Mouse (Mus musculus) limb, embryonic 11.5 days (tissue): ENCODE measurements at regions not wholly inside any gene's neighbourhood (a gene's known extent, or its start where the extent isn't known, plus 50 kb on each side); places are given as distances from the start of the nearest gene placed in this dataset.

Source experiments
- ATAC-seq: fragments of 200-750 bp; cut with Nextera tagmentation; 2 replicates; pipeline ENCODE4 v1.8.0; 2017; ENCODE audit warnings: low read depth; ENCODE audit not compliant: insufficient number of reproducible peaks, low FRiP score, low TSS enrichment
- DNase-seq: peaks from one replicate; pipeline ENCODE4 v3.0.0-alpha.2; 2015; ENCODE audit warnings: low spot score
- H3K27ac ChIP-seq: fragments of 300-500 bp; sonication (generic); replicated peaks from 2 replicates; pipeline ENCODE4 v1.5.1; 2014; ENCODE audit warnings: low read depth, mild to moderate bottlenecking, low read length
- H3K27me3 ChIP-seq: fragments of 300-500 bp; sonication (generic); 2 replicates; pipeline ENCODE4 v1.6.1; 2014; ENCODE audit warnings: mild to moderate bottlenecking, low read length, mixed read lengths; ENCODE audit not compliant: control insufficient read depth, insufficient read depth
- H3K36me3 ChIP-seq: fragments of 300-500 bp; sonication (generic); 2 replicates; pipeline ENCODE4 v1.6.1; 2014; ENCODE audit warnings: mild to moderate bottlenecking, low read length, moderate library complexity, mixed read lengths; ENCODE audit not compliant: control insufficient read depth, insufficient read depth
- H3K4me1 ChIP-seq: fragments of 300-500 bp; sonication (generic); 2 replicates; pipeline ENCODE4 v1.6.1; 2014; ENCODE audit warnings: low read length, mixed read lengths; ENCODE audit not compliant: control insufficient read depth, insufficient read depth
- H3K4me2 ChIP-seq: fragments of 300-500 bp; sonication (generic); 2 replicates; pipeline ENCODE4 v1.6.1; 2014; ENCODE audit warnings: low read depth, mild to moderate bottlenecking, moderate library complexity; ENCODE audit not compliant: severe bottlenecking
- H3K4me3 ChIP-seq: fragments of 300-500 bp; sonication (generic); 2 replicates; pipeline ENCODE4 v1.5.1; 2014; ENCODE audit warnings: low read depth, low read length
- H3K9ac ChIP-seq: fragments of 300-500 bp; sonication (generic); 2 replicates; pipeline ENCODE4 v1.6.1; 2014; ENCODE audit warnings: mild to moderate bottlenecking, low read length
- H3K9me3 ChIP-seq: fragments of 300-500 bp; sonication (generic); 2 replicates; pipeline ENCODE4 v1.6.1; 2016; ENCODE audit warnings: low read length; ENCODE audit not compliant: control insufficient read depth
- WGBS: fragments of 180-500 bp; shearing (Covaris S2); extraction: QIAGEN DNeasy Blood & Tissue Kit; methylation state at CpG from one replicate; pipeline ENCODE4 v1.1.7; 2014; 5-methylcytosine and 5-hydroxymethylcytosine counted together

- no peak overlapping the region for H3K4me3 ChIP-seq
- 8% methylated on average over 2 of the region's 2 CpGs for WGBS
- no peaks in the 10 kb centered on the region for H3K36me3 ChIP-seq
- no peaks in the 10 kb centered on the region for H3K27me3 ChIP-seq
- ATAC-seq = peak; percentile 77; the same call in 1 of the 2 replicates
- H3K4me1 ChIP-seq = peaks cover 15% of the 10 kb centered on the region
- DNase-seq = peak; percentile 82
- no peaks in the 10 kb centered on the region for H3K9me3 ChIP-seq
- H3K27ac ChIP-seq = no peak overlapping the region
- H3K9ac ChIP-seq = no peak overlapping the region
- peak overlapping the region; percentile 10; the same call in 1 of the 2 replicates for H3K4me2 ChIP-seq
Observed at GRCm38 (mm10) chr9:47353017-47353416, 177.0 kb upstream of the Cadm1 start.

- Histone ChIP-seq H3K9me3 (no peaks in the 10 kb centered on the region), H3K36me3 (no peaks in the 10 kb centered on the region), H3K4me2 (no peak overlapping the region), H3K27me3 (no peaks in the 10 kb centered on the region), H3K4me1 (peaks cover 16% of the 10 kb centered on the region), H3K9ac (no peak overlapping the region), H3K4me3 (no peak overlapping the region), H3K27ac (no peak overlapping the region)
- ATAC-seq = no peak
- 84% methylated on average over 5 of the region's 5 CpGs for WGBS
- no peak for DNase-seq
Observed at GRCm38 (mm10) chr9:47353972-47354371, 176.0 kb upstream of the Cadm1 start.

GRCm38 (mm10) chr9:47354423-47354822 is 175.6 kb upstream of the Cadm1 start:
- H3K9ac ChIP-seq = no peak overlapping the region
- ATAC-seq (no peak), DNase-seq (no peak)
- no peaks in the 10 kb centered on the region for H3K27me3 ChIP-seq
- no peak overlapping the region for H3K27ac ChIP-seq
- H3K4me3 ChIP-seq = no peak overlapping the region
- WGBS = 90% methylated on average over 2 of the region's 2 CpGs
- H3K36me3 ChIP-seq = no peaks in the 10 kb centered on the region
- no peaks in the 10 kb centered on the region for H3K9me3 ChIP-seq
- no peak overlapping the region for H3K4me2 ChIP-seq
- peaks cover 16% of the 10 kb centered on the region for H3K4me1 ChIP-seq

GRCm38 (mm10) chr9:47354866-47355265 is 175.1 kb upstream of the Cadm1 start:
- H3K4me3 ChIP-seq = no peak overlapping the region
- no peaks in the 10 kb centered on the region for H3K36me3 ChIP-seq
- no peak for DNase-seq
- no peak for ATAC-seq
- no peak overlapping the region for H3K9ac ChIP-seq
- no peaks in the 10 kb centered on the region for H3K9me3 ChIP-seq
- no peak overlapping the region for H3K4me2 ChIP-seq
- peaks cover 16% of the 10 kb centered on the region for H3K4me1 ChIP-seq
- H3K27me3 ChIP-seq = no peaks in the 10 kb centered on the region
- no peak overlapping the region for H3K27ac ChIP-seq
- 80% methylated on average over 9 of the region's 9 CpGs for WGBS

- H3K9ac ChIP-seq = no peak overlapping the region
- H3K4me2 ChIP-seq = no peak overlapping the region
- no peaks in the 10 kb centered on the region for H3K9me3 ChIP-seq
- no peak overlapping the region for H3K4me3 ChIP-seq
- DNase-seq (peak; percentile 32), ATAC-seq (no peak)
- H3K27me3 ChIP-seq = no peaks in the 10 kb centered on the region
- H3K4me1 ChIP-seq = peaks cover 11% of the 10 kb centered on the region
- 71% methylated on average over 17 of the region's 17 CpGs for WGBS
- H3K27ac ChIP-seq = no peak overlapping the region
- no peaks in the 10 kb centered on the region for H3K36me3 ChIP-seq
Observed at GRCm38 (mm10) chr9:47357756-47358399, 172.1 kb upstream of the Cadm1 start.

GRCm38 (mm10) chr9:47358400-47358767 is 171.6 kb upstream of the Cadm1 start:
- H3K36me3 ChIP-seq = no peaks in the 10 kb centered on the region
- no peak overlapping the region for H3K4me2 ChIP-seq
- H3K4me1 ChIP-seq = peaks cover 8% of the 10 kb centered on the region
- H3K9ac ChIP-seq = no peak overlapping the region
- no peaks in the 10 kb centered on the region for H3K9me3 ChIP-seq
- no peak overlapping the region for H3K4me3 ChIP-seq
- H3K27me3 ChIP-seq = no peaks in the 10 kb centered on the region
- 67% methylated on average over 4 of the region's 4 CpGs for WGBS
- ATAC-seq = no peak
- no peak for DNase-seq
- no peak overlapping the region for H3K27ac ChIP-seq

GRCm38 (mm10) chr9:47363086-47363485 is 166.9 kb upstream of the Cadm1 start:
- Histone ChIP-seq H3K9me3 (no peaks in the 10 kb centered on the region), H3K4me2 (no peak overlapping the region), H3K27me3 (no peaks in the 10 kb centered on the region), H3K9ac (no peak overlapping the region), H3K36me3 (no peaks in the 10 kb centered on the region), H3K27ac (no peak overlapping the region), H3K4me1 (peaks cover 4% of the 10 kb centered on the region; the same call in 1 of the 2 replicates), H3K4me3 (no peak overlapping the region)
- no peak for ATAC-seq
- WGBS = 15% methylated on average over 11 of the region's 11 CpGs
- no peak for DNase-seq

GRCm38 (mm10) chr9:47364762-47365161 is 165.2 kb upstream of the Cadm1 start:
- Histone ChIP-seq H3K4me3 (no peak overlapping the region), H3K27ac (no peak overlapping the region), H3K4me2 (no peak overlapping the region), H3K4me1 (peaks cover 13% of the 10 kb centered on the region), H3K27me3 (no peaks in the 10 kb centered on the region), H3K9ac (no peak overlapping the region), H3K9me3 (no peaks in the 10 kb centered on the region), H3K36me3 (no peaks in the 10 kb centered on the region)
- no peak for ATAC-seq
- DNase-seq = no peak
- 70% methylated on average over 3 of the region's 3 CpGs for WGBS
